Mouse (Mus musculus): ENCODE results near the gene Hspbap1.

The Hspbap1 gene

GRCm38 (mm10) chr16:35769878-35770657 is at the start of gene Hspbap1:
Gene Hspbap1 (plus strand): TSS chr16:35770375.
- peak; percentile 80 for DNase-seq (ENCODE audit: low spot score)

- DNase-seq (ENCODE audit: low spot score): no peak
Measured at GRCm38 (mm10) chr16:35724561-35724960, 45.6 kb upstream of the Hspbap1 start.

DNA sequence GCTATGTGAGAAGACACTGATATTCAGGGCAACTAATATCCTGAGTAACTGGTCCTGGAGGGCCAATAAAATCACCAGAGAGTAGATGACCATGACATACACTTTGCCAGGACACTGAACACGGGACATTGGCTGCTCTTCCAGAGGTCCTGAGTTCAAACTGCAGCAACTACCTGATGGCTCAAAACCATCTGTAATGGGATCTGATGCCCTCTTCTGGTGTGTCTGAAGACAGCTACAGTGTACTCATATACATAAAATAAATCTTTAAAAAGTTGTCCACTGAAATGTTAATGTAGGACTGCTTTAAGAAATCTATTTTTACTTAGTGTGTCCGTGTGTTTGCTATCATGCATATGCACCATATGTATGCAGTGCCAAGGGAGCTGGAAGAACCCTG is 43.6 kb upstream of the Hspbap1 start:
- no peak for DNase-seq (ENCODE audit: low spot score)

DNA sequence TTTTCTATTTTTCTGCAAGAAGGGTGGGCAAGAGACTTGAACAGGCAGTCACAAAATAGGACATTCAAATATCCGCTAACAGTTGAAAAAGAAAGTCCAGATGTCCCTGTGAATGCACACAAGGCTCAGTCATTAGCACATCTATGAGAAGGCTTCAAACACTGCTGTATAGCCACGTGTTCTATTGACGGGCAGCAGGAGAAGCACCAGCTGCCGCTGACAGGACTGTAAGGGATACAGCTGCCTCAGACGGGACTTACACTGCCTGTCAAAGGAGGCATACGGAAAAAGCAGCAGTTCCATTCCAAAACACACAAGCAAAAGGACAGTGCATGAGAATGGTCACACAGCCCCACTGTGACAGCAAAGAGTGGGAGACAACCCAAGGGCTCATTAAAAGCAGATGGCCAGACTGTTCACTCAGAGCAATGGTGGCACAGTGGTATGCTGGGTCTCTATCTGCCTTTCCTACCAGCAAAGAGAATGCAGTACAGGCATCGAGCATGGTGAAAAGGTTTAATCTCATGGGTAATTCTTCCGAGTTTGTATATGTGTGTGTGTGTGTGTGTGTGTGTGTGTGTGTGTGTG is 40.9 kb upstream of the Hspbap1 start:
- DNase-seq (ENCODE audit: low spot score): no peak

DNA sequence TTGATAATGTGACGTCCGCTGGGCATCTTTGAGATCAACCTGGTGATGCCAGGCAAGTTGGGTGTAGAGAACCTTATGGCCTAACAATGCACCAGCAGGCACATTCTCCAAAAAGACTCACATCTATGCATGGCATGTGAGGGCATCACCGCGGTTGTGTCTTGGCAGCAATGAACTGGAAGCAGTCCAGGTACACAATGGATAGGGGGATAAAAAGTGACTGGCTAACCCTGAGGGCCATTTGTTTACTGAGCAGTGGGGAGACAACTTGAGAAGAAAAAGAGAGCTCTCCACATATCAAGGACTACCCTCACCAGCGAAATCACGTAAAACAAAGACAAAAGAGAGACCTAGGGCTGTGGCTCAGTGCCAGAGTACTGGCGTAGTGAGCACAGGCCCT is 38.1 kb upstream of the Hspbap1 start:
- peak; percentile 6 for DNase-seq (ENCODE audit: low spot score)

- peak; percentile 8 for DNase-seq (ENCODE audit: low spot score)
Measured at GRCm38 (mm10) chr16:35734038-35734437, 36.1 kb upstream of the Hspbap1 start.

DNA sequence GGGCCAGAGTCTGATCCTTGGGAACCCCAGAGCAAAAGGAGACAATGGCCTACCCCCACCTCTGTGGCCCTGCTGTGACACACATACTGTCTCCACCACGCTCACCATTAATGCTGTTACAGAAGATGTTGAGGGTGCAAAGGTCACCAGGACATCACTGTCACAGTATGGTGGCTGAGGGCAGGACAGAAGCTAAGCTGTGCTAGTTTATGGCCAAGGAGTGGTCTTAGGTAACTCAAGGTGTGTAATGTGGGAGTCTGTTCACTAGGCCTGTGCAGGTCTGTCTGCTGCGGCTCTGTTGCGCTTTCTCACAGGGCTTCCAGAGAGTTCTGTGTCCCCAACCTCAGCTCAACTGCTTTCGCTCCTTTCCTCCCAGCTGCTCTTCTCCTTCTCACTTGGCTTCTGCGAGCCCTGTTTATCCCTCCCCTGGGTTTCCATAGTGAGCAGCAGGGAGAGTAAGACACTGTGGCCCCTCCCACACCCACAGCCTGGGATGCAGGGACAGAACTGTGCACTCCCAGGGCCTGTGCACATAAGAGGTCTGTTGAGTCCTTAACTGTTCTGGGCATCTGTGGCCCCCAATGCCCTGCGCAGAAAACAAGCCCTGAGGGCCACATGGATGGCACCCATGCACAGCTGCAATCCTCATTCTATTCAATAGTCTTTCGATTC is 31.9 kb upstream of the Hspbap1 start:
- no peak for DNase-seq (ENCODE audit: low spot score)

DNA sequence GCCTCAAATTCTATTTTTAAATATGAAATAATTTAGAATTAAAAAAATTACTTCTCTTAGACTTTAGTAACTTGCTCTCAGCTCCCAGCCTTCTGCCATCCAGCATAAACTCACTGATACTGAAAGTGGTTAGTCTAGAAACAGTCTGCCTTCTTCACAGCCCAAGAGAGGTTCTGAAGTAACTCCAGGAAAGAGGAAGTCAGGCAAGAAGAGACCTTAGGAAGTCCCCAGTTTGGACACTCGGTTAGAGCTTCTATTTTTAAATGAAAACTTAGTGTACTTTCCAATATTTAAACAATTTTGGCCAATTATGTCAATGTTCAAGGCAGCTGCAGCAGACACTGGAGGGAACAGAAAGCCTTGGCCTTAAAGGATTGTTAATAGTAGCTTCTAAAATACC is 30.6 kb upstream of the Hspbap1 start:
- DNase-seq (ENCODE audit: low spot score): no peak

DNA sequence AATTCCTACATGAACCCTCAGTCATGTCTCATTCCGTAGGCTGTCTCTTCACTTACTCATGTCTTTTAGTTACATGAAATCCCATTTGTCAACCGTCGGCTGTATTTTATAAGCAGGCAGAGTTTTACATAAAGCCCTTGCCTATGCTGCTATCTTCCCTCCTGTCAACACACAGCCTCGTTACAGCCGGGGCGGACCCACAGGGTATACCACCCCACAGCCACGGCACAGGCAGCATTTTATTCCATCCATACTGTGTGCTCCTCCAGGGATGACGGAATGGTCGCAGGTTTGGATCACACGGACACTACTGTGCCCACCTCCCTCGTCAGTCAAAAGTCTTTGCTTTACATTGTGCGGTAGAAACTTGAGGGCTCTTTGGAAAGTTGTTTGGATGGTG is 29.8 kb upstream of the Hspbap1 start:
- no peak for DNase-seq (ENCODE audit: low spot score)

DNA sequence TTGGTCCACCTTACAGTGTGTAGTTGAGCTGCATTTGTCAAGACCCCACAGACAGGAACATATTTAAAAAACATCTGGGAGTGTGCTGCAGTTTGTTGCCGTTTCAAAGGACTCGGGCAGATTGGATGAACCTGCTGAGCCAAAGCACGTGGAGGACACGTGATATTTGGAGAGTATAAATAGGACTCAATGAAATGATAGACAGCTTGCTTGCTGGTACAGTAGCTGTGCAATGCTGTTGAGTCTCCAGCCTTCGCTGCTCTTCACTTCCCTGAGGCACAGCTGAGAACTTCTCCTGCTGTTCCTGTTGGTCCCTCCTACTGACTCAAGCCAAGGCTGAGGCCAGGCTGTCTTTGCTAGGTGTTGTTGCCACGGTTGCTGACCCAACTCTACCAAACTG is 29.2 kb upstream of the Hspbap1 start:
- DNase-seq (ENCODE audit: low spot score): no peak

DNA sequence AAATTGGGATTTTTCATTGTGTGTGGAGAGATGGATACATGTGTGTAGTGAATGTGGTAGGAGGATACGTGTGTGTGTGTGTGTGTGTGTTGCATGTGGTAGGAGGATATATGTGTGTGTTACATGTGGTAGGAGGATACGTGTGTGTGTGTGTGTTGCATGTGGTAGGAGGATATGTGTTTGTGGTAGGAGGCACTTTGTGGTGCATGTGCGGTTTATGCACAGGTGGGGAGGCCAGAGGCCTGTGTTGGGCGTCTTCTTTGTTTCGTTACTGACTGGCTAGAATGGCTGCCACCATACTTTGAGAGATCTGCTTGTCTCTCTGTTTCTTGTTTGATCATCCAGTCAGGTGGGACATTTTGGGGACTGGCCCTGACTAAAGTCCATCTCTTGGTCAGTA is 28.6 kb upstream of the Hspbap1 start:
- DNase-seq (ENCODE audit: low spot score): no peak

GRCm38 (mm10) chr16:35742251-35742937 is 27.8 kb upstream of the Hspbap1 start:
- no peak for DNase-seq (ENCODE audit: low spot score)

DNA sequence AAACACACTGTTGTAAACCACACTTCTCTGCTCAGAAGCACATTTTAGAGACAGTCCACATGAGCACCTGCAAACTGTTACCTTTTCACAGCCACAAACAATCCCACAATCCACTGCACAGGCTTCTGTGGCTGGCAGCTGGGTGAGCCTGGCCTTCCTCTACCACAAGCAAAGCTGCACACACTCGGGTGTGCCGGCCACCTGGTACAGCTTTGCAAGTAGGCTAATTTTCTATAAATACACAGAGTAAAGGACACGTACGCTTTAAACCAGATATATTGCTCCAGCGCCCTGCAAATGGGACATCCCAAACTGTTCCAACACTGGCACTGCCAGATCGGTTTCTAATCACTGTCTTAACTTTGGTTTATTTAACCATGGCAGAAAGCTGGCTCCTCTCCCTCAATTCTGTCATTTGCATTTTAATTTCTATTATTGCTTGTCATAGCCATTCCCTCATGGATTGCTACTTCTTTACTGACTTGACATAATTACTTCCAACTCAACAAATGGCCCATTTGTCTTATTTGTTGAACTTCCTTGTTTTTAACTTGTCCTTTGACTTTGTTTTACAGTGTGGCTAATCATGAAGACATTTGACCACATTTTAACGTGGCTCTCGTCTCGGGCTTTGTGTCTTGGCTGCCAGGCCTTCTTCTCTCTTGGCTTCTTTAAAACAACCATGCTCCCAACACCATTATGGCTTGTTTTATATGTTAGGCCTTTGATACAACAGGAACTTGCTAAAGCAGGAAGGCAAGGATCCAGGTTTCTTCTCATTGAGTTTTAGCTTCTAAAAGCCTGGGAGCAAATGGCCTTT is 22.5 kb upstream of the Hspbap1 start:
- DNase-seq (ENCODE audit: low spot score): no peak

DNA sequence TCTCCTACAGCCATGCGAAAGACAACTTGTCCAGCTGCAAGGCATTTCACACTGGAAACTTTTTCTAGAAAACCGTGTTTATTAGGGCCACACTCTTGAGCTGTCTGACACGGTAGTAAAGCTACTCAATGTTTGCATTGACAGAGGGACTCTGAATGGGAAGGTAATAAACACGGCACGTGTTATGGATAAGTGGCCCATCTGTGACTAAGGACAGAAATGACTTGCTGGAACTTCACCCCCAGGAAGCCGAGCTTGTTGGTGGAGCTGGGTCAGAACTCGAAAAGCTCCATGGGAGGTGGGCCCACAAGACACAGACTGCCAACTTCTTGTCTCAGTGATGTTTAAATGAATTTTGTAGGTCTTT is 22.0 kb upstream of the Hspbap1 start:
- DNase-seq (ENCODE audit: low spot score): no peak

DNA sequence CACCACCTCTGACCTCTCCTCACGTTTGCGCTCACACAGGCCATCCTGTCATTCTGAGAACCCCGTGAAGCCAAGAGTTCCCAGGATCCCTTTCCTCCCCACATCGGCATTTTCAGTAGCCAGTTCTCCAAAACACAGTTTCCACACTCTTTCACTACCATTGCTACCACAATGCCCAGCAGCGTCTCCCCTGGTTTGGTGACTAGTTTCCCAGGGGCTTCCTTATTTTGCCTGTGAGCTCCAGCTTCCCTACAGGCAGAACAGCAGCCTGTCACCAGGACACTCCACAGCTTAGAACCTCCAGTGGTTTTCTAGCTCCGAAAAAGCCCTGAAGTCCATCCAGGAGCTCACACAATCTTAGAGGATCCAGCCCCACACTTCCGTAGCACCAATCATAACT is 20.8 kb upstream of the Hspbap1 start:
- DNase-seq (ENCODE audit: low spot score): no peak

GRCm38 (mm10) chr16:35751841-35752240 is 18.3 kb upstream of the Hspbap1 start:
- DNase-seq (ENCODE audit: low spot score): no peak

DNA sequence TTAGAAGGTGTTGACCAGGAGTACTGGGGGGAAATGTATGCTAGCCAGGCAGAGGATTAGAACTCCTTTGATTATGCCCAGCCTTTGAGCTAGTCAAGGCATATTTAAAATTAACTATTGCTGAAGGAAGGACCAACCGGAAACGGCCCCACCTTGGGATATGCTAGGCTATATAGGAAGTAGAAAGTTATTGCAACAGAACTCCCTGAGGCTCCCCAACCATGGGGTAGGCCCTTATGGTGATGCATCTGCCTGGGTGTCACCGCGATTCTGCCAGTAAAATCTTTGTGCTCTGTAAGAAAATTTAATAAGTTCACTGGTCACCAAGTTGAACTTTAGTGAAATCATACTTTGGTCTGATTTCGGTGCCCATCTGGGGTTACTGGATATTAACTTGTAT is 16.2 kb upstream of the Hspbap1 start:
- no peak for DNase-seq (ENCODE audit: low spot score)

GRCm38 (mm10) chr16:35755502-35756334 is 14.5 kb upstream of the Hspbap1 start:
- DNase-seq (ENCODE audit: low spot score): no peak

GRCm38 (mm10) chr16:35756697-35757096 is 13.5 kb upstream of the Hspbap1 start:
- DNase-seq (ENCODE audit: low spot score): no peak

DNA sequence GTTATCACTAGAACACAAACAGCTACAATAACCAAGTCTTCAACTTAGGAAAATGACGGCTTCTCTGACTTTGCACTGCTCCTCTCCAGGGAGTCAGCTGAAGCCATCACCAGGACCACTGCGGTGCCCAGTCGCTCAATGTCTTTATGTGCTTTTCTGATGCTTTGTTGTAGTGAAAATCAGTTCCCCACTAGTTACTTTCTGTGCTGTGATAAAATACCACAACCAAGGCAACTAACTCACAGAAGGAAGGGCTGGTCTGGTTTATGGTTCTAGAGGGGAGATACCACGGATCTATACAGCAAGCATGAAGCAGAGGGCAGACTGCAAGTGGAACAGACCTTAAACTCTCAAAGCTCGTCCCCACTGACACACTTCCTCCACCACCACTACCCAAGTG is 10.8 kb upstream of the Hspbap1 start:
- no peak for DNase-seq (ENCODE audit: low spot score)
